Mouse (Mus musculus) lung, embryonic 14.5 days (tissue): ENCODE measurements around the gene Hagh. TPM values are rescaled to one million over a fixed set of nuclear protein-coding genes. Genes with fewer than 3 reads are reported as not detected.
A peak's percentile ranks its signal among the peaks of the same experiment; 100 is the strongest.

Source experiments
- ATAC-seq: fragments of 200-750 bp; cut with Nextera tagmentation; 2 replicates; pipeline ENCODE4 v1.8.0; 2017; ENCODE audit warnings: mild to moderate bottlenecking, moderate TSS enrichment, moderate library complexity; ENCODE audit not compliant: insufficient read depth
- DNase-seq: peaks from one replicate; pipeline ENCODE4 v3.0.0-alpha.2; 2015
- H3K27ac ChIP-seq: fragments of 300-500 bp; sonication (generic); 2 replicates; pipeline ENCODE4 v1.5.1; 2014; ENCODE audit warnings: low read depth, mild to moderate bottlenecking, moderate library complexity
- H3K27me3 ChIP-seq: fragments of 300-500 bp; sonication (generic); 2 replicates; pipeline ENCODE4 v1.6.1; 2014; ENCODE audit warnings: low read length, control low read depth; ENCODE audit not compliant: insufficient read depth
- H3K36me3 ChIP-seq: fragments of 300-500 bp; sonication (generic); 2 replicates; pipeline ENCODE4 v1.6.1; 2014; ENCODE audit warnings: control low read depth; ENCODE audit not compliant: insufficient read depth
- H3K4me1 ChIP-seq: fragments of 300-500 bp; sonication (generic); 2 replicates; pipeline ENCODE4 v1.6.1; 2014; ENCODE audit warnings: antibody characterized with exemption, control low read depth; ENCODE audit not compliant: insufficient read depth
- H3K4me2 ChIP-seq: fragments of 300-500 bp; sonication (generic); 2 replicates; pipeline ENCODE4 v1.6.1; 2014; ENCODE audit warnings: mild to moderate bottlenecking
- H3K4me3 ChIP-seq: fragments of 300-500 bp; sonication (generic); 2 replicates; pipeline ENCODE4 v1.5.1; 2014; ENCODE audit warnings: low read depth, low read length
- H3K9ac ChIP-seq: fragments of 300-500 bp; sonication (generic); 2 replicates; pipeline ENCODE4 v1.6.1; 2014
- H3K9me3 ChIP-seq: fragments of 300-500 bp; sonication (generic); 2 replicates; pipeline ENCODE4 v1.6.1; 2016; ENCODE audit warnings: low read depth, low read length, control low read depth
- CTCF ChIP-seq: IDR thresholded peaks from 2 replicates; pipeline ENCODE4 v1.5.1; 2016; ENCODE audit warnings: antibody characterized with exemption, low read depth
- WGBS: fragments of 180-500 bp; shearing (Covaris S2); extraction: QIAGEN DNeasy Blood & Tissue Kit; methylation state at CpG from one replicate; pipeline ENCODE4 v1.1.7; 2014; 5-methylcytosine and 5-hydroxymethylcytosine counted together
- polyA plus RNA-seq: library from polyadenylated mRNA; unstranded; fragments of >200 nt; fragmentation: Nextera tagmentation; extraction: Ambion mirVana; gene quantifications from 2 replicates; pipeline ENCODE4 v1.2.1, GENCODE M21; 2014

The Hagh gene
- polyA plus RNA-seq, 1 experiment from 2014 or later = 24.8 TPM

- TF ChIP-seq CTCF = peak; percentile 61
- no peak for DNase-seq
- WGBS = 0% methylated on average over 21 of the region's 21 CpGs
Measured at GRCm38 (mm10) chr17:24849733-24850064, 9.8 kb downstream of the Hagh start.

GRCm38 (mm10) chr17:24850065-24850772 lies 10.3 kb downstream of the Hagh start, which contains the start of gene Fahd1:
Gene Fahd1 (minus strand): TSS chr17:24850364.
- 0 out of 2 replicates have a peak, but pooled peaks cover 2% of the 10 kb centered on the region for H3K36me3 ChIP-seq
- H3K9ac ChIP-seq = peak within 1 kb of the TSS; percentile 66
- peak within 1 kb of the TSS; percentile 89 for H3K27ac ChIP-seq
- under 1% methylated on average over 58 of the region's 58 CpGs for whole genome bisulfite sequencing
- peak; percentile 100 for ATAC-seq
- TF ChIP-seq CTCF = no peak
- DNase-seq = peak; percentile 98
- no peaks in the 10 kb centered on the region for H3K9me3 ChIP-seq
- 0 out of 2 replicates have a peak, but pooled peaks cover 6% of the 10 kb centered on the region for H3K27me3 ChIP-seq
- H3K4me3 ChIP-seq = peak within 1 kb of the TSS; percentile 60
- peak within 1 kb of the TSS; percentile 67 for H3K4me2 ChIP-seq
- 0 out of 2 replicates have a peak, but pooled peaks cover 7% of the 10 kb centered on the region for H3K4me1 ChIP-seq

More at GRCm38 (mm10) chr17:24849733-24850064, 9.8 kb downstream of the Hagh start:
- Histone ChIP-seq H3K4me1 (0 out of 2 replicates have a peak, but pooled peaks cover 7% of the 10 kb centered on the region), H3K9ac (peak overlapping the region; percentile 66), H3K36me3 (0 out of 2 replicates have a peak, but pooled peaks cover 2% of the 10 kb centered on the region), H3K4me3 (peak overlapping the region; percentile 60), H3K27ac (peak overlapping the region; percentile 89), H3K27me3 (0 out of 2 replicates have a peak, but pooled peaks cover 6% of the 10 kb centered on the region), H3K9me3 (no peaks in the 10 kb centered on the region), H3K4me2 (peak overlapping the region; percentile 67)
- peak; percentile 57 for ATAC-seq

- peak overlapping the region; percentile 62 for H3K9ac ChIP-seq
- 0 out of 2 replicates have a peak, but pooled peaks cover 7% of the 10 kb centered on the region for H3K4me1 ChIP-seq
- H3K4me2 ChIP-seq = peak overlapping the region; percentile 67
- no peak for TF ChIP-seq CTCF
- DNase-seq = no peak
- no peak for ATAC-seq
- H3K9me3 ChIP-seq = no peaks in the 10 kb centered on the region
- 0 out of 2 replicates have a peak, but pooled peaks cover 6% of the 10 kb centered on the region for H3K27me3 ChIP-seq
- 0 out of 2 replicates have a peak overlapping the region, but pooled peaks have one; percentile 18 for H3K27ac ChIP-seq
- peak overlapping the region; percentile 60 for H3K4me3 ChIP-seq
- WGBS = 2% methylated on average over 20 of the region's 20 CpGs
- 0 out of 2 replicates have a peak, but pooled peaks cover 2% of the 10 kb centered on the region for H3K36me3 ChIP-seq
Measured at GRCm38 (mm10) chr17:24850773-24851127, 10.8 kb downstream of the Hagh start.

GRCm38 (mm10) chr17:24851381-24852125 lies 11.6 kb downstream of the Hagh start:
- TF ChIP-seq CTCF = no peak
- DNase-seq (no peak), ATAC-seq (no peak)
- WGBS = 74% methylated on average over 10 of the region's 10 CpGs
- 0 out of 2 replicates have a peak, but pooled peaks cover 2% of the 10 kb centered on the region for H3K36me3 ChIP-seq
- 0 out of 2 replicates have a peak, but pooled peaks cover 6% of the 10 kb centered on the region for H3K27me3 ChIP-seq
- no peak overlapping the region for H3K9ac ChIP-seq
- no peak overlapping the region for H3K27ac ChIP-seq
- peak overlapping the region; percentile 60 for H3K4me3 ChIP-seq
- H3K9me3 ChIP-seq = no peaks in the 10 kb centered on the region
- 0 out of 2 replicates have a peak, but pooled peaks cover 7% of the 10 kb centered on the region for H3K4me1 ChIP-seq
- peak overlapping the region; percentile 67 for H3K4me2 ChIP-seq

GRCm38 (mm10) chr17:24855838-24856464 lies 16.0 kb downstream of the Hagh start:
- DNase-seq (no peak), ATAC-seq (no peak)
- no peak for TF ChIP-seq CTCF
- 80% methylated on average over 3 of the region's 3 CpGs for WGBS
- Histone ChIP-seq H3K36me3 (0 out of 2 replicates have a peak, but pooled peaks cover 3% of the 10 kb centered on the region), H3K9ac (no peak overlapping the region), H3K9me3 (no peaks in the 10 kb centered on the region), H3K4me1 (no peaks in the 10 kb centered on the region), H3K4me2 (no peak overlapping the region), H3K27me3 (0 out of 2 replicates have a peak, but pooled peaks cover 6% of the 10 kb centered on the region), H3K4me3 (no peak overlapping the region), H3K27ac (no peak overlapping the region)

- TF ChIP-seq CTCF = no peak
- H3K27me3 ChIP-seq = 0 out of 2 replicates have a peak, but pooled peaks cover 1% of the 10 kb centered on the region
- 83% methylated on average over 13 of the region's 13 CpGs for WGBS
Measured at GRCm38 (mm10) chr17:24856589-24856988, 16.6 kb downstream of the Hagh start.

More at GRCm38 (mm10) chr17:24856589-24856988, 16.6 kb downstream of the Hagh start:
- H3K4me1 ChIP-seq = no peaks in the 10 kb centered on the region
- no peak for ATAC-seq
- peaks cover 10% of the 10 kb centered on the region; the same call in 1 of the 2 replicates for H3K36me3 ChIP-seq
- no peak overlapping the region for H3K4me3 ChIP-seq
- no peak overlapping the region for H3K4me2 ChIP-seq
- H3K27ac ChIP-seq = no peak overlapping the region
- no peaks in the 10 kb centered on the region for H3K9me3 ChIP-seq
- no peak for DNase-seq
- no peak overlapping the region for H3K9ac ChIP-seq
